Mouse (Mus musculus): ENCODE measurements around the gene Myl12a.

- peak; percentile 54; the same call in 1 of the 2 replicates for TF ChIP-seq CTCF (IDR thresholded peaks at IDR 0.05; ENCODE audit: insufficient read depth, low read length)
- no peak for TF ChIP-seq POLR2A (IDR thresholded peaks at IDR 0.05; ENCODE audit: borderline replicate concordance, extremely low read depth, low read depth, low read length)
Observed at GRCm38 (mm10) chr17:70968606-70969191, 34.0 kb downstream of the Myl12a start.
